Mouse (Mus musculus) embryonic facial prominence, embryonic 12.5 days (tissue): ENCODE measurements around the gene Lcp2. TPM values are rescaled to one million over a fixed set of nuclear protein-coding genes. Genes with fewer than 3 reads are reported as not detected.
"Not testable (repeated sequence)": the region's sequence is repeated elsewhere in the genome, so short reads cannot be mapped to it uniquely, and the experiment has no call there.

ENCODE experiments used
- ATAC-seq: fragments of 200-750 bp; cut with Nextera tagmentation; 2 replicates; pipeline ENCODE4 v1.8.0; 2017; ENCODE audit not compliant: insufficient number of reproducible peaks, insufficient read depth, low FRiP score, low TSS enrichment
- H3K27ac ChIP-seq: fragments of 300-500 bp; sonication (generic); 2 replicates; pipeline ENCODE4 v1.5.1; 2016; ENCODE audit warnings: mild to moderate bottlenecking
- H3K27me3 ChIP-seq: fragments of 300-500 bp; sonication (generic); 2 replicates; pipeline ENCODE4 v1.6.1; 2016; ENCODE audit warnings: mild to moderate bottlenecking, moderate library complexity
- H3K36me3 ChIP-seq: fragments of 300-500 bp; sonication (generic); 2 replicates; pipeline ENCODE4 v1.6.1; 2016; ENCODE audit warnings: mild to moderate bottlenecking
- H3K4me1 ChIP-seq: fragments of 300-500 bp; sonication (generic); 2 replicates; pipeline ENCODE4 v1.6.1; 2016
- H3K4me2 ChIP-seq: fragments of 300-500 bp; sonication (generic); replicated peaks from 2 replicates; pipeline ENCODE4 v1.6.1; 2016; ENCODE audit warnings: mild to moderate bottlenecking, moderate library complexity
- H3K4me3 ChIP-seq: fragments of 300-500 bp; sonication (generic); 2 replicates; pipeline ENCODE4 v1.5.1; 2016; ENCODE audit warnings: mild to moderate bottlenecking
- H3K9ac ChIP-seq: fragments of 300-500 bp; sonication (generic); 2 replicates; pipeline ENCODE4 v1.6.1; 2016; ENCODE audit warnings: mild to moderate bottlenecking, moderate library complexity
- H3K9me3 ChIP-seq: fragments of 300-500 bp; sonication (generic); 2 replicates; pipeline ENCODE4 v1.6.1; 2016; ENCODE audit warnings: mild to moderate bottlenecking, moderate library complexity
- WGBS: fragments of 180-500 bp; shearing (Covaris S2); methylation state at CpG from one replicate; pipeline ENCODE4 v1.1.7; 2016; 5-methylcytosine and 5-hydroxymethylcytosine counted together
- polyA plus RNA-seq: library from polyadenylated mRNA; unstranded; fragments of >200 nt; fragmentation: Nextera tagmentation; extraction: Ambion mirVana; gene quantifications from 2 replicates; pipeline ENCODE4 v1.2.1, GENCODE M21; 2016

The Lcp2 gene
- polyA plus RNA-seq, 1 experiment from 2014 or later: 1.5 TPM

DNA sequence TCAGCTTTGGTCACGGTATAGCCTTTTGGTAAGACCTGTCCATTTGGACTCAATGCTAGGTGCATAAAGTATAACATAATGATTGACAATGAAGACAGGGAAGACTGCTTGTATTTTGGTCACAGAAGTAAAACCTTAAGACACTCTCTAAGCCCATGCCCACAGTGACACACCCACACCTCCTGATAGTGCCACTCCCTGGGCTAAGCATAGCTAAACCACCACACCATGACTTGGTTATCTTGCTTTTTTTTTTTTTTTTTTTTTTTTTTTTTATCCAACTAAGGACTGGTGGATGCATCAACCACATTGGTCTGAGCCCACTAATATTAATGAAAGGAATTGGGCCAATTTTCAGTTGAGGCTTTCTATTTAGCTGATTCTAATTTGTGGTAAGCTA, 62.5 kb downstream of the Lcp2 start:
- Histone ChIP-seq H3K4me2 (no peak overlapping the region), H3K36me3 (no peaks in the 10 kb centered on the region), H3K4me3 (no peak overlapping the region), H3K4me1 (no peaks in the 10 kb centered on the region), H3K9ac (no peak overlapping the region), H3K9me3 (no peaks in the 10 kb centered on the region), H3K27me3 (no peaks in the 10 kb centered on the region), H3K27ac (no peak overlapping the region)
- 91% methylated on average over 1 of the region's 1 CpGs for WGBS
- no peak for ATAC-seq

- Histone ChIP-seq H3K27ac (no peak overlapping the region), H3K9me3 (no peaks in the 10 kb centered on the region), H3K4me3 (no peak overlapping the region), H3K4me1 (no peaks in the 10 kb centered on the region), H3K4me2 (no peak overlapping the region), H3K36me3 (no peaks in the 10 kb centered on the region), H3K27me3 (no peaks in the 10 kb centered on the region), H3K9ac (no peak overlapping the region)
- ATAC-seq: no peak
- WGBS: 68% methylated on average over 7 of the region's 7 CpGs
These were observed 65.2 kb downstream of the Lcp2 start for GRCm38 (mm10) chr11:34111940-34112339.

GRCm38 (mm10) chr11:34112781-34113380, 66.2 kb downstream of the Lcp2 start:
- Histone ChIP-seq H3K27me3 (no peaks in the 10 kb centered on the region), H3K9me3 (no peaks in the 10 kb centered on the region), H3K4me1 (no peaks in the 10 kb centered on the region), H3K36me3 (no peaks in the 10 kb centered on the region), H3K27ac (no peak overlapping the region), H3K4me2 (no peak overlapping the region), H3K4me3 (no peak overlapping the region), H3K9ac (no peak overlapping the region)
- no peak for ATAC-seq
- 37% methylated on average over 4 of the region's 4 CpGs for WGBS

GRCm38 (mm10) chr11:34113760-34114159, 67.0 kb downstream of the Lcp2 start:
- H3K27ac ChIP-seq: no peak overlapping the region
- no peak overlapping the region for H3K9ac ChIP-seq
- H3K9me3 ChIP-seq: no peaks in the 10 kb centered on the region
- no peak overlapping the region for H3K4me3 ChIP-seq
- H3K4me1 ChIP-seq: peaks cover 4% of the 10 kb centered on the region; the same call in 1 of the 2 replicates
- WGBS: 61% methylated on average over 2 of the region's 2 CpGs
- H3K36me3 ChIP-seq: no peaks in the 10 kb centered on the region
- no peaks in the 10 kb centered on the region for H3K27me3 ChIP-seq
- ATAC-seq: no peak
- H3K4me2 ChIP-seq: no peak overlapping the region

DNA sequence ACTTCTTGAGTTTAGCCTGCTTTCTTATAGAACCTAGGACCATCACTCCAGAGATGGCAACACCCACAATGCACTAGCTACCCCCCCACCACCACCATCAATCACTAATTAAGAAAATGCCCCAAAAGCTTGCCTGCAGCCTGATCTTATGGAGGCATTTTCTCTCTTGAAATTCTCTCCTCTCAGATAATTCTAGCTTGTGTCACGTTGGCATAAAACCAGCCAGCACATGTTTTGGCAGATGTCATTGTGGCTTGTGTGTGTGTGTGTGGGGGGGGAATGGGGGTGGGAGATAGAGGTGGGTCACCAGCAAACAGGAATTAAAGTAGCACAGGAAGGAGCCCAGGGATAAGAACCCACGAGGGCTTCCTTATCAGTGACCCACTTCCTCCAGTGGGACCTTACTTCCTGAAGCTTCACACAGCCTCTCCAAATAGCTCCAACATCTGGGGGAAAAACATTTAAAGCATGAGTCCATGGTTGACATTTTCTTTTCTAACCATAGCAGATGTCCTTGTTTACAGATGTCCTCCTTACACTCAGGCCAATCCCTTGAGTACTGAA, 69.9 kb downstream of the Lcp2 start:
- WGBS: 54% methylated on average over 2 of the region's 2 CpGs
- Histone ChIP-seq H3K27me3 (no peaks in the 10 kb centered on the region), H3K27ac (no peak overlapping the region), H3K9ac (no peak overlapping the region), H3K4me1 (peaks cover 6% of the 10 kb centered on the region; the same call in 1 of the 2 replicates), H3K4me2 (no peak overlapping the region), H3K9me3 (no peaks in the 10 kb centered on the region), H3K36me3 (no peaks in the 10 kb centered on the region), H3K4me3 (no peak overlapping the region)
- ATAC-seq: no peak

GRCm38 (mm10) chr11:34117581-34117980, 70.9 kb downstream of the Lcp2 start:
- Histone ChIP-seq H3K4me2 (no peak overlapping the region), H3K36me3 (no peaks in the 10 kb centered on the region), H3K27me3 (no peaks in the 10 kb centered on the region), H3K9ac (no peak overlapping the region), H3K9me3 (no peaks in the 10 kb centered on the region), H3K27ac (no peak overlapping the region), H3K4me1 (peaks cover 6% of the 10 kb centered on the region; the same call in 1 of the 2 replicates), H3K4me3 (no peak overlapping the region)
- no peak for ATAC-seq
- 89% methylated on average over 3 of the region's 3 CpGs for WGBS

- Histone ChIP-seq H3K9ac (no peak overlapping the region), H3K27me3 (no peaks in the 10 kb centered on the region), H3K27ac (no peak overlapping the region), H3K36me3 (no peaks in the 10 kb centered on the region), H3K9me3 (no peaks in the 10 kb centered on the region), H3K4me2 (no peak overlapping the region), H3K4me1 (peaks cover 6% of the 10 kb centered on the region; the same call in 1 of the 2 replicates), H3K4me3 (no peak overlapping the region)
- no peak for ATAC-seq
- WGBS: 79% methylated on average over 3 of the region's 3 CpGs
These were observed 71.6 kb downstream of the Lcp2 start for GRCm38 (mm10) chr11:34118319-34118718.

DNA sequence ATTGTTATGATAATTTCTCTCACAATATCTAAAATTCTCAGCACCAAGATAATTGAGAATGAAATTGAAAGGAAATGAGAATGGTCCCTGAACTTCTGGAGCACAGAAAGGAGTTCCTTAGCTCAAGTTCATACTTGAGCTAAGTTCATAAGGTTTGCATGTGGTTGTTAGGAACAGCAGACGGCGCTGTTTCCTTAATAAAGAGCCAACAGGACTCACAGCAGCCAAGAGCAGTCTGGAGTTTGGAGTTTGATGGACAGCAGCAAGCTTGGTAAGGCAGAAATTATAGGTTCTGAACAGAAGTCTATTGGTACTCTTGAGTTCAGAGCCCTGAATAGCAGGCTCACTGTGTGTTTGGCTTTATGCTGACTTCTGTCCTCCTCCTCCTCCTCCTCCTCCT, 76.4 kb downstream of the Lcp2 start:
- ATAC-seq: no peak
- Histone ChIP-seq H3K27ac (no peak overlapping the region), H3K9ac (no peak overlapping the region), H3K27me3 (no peaks in the 10 kb centered on the region), H3K4me2 (no peak overlapping the region), H3K4me1 (peaks cover 11% of the 10 kb centered on the region; the same call in 1 of the 2 replicates), H3K9me3 (no peaks in the 10 kb centered on the region), H3K4me3 (no peak overlapping the region), H3K36me3 (no peaks in the 10 kb centered on the region)
- 14% methylated on average over 2 of the region's 2 CpGs for WGBS

DNA sequence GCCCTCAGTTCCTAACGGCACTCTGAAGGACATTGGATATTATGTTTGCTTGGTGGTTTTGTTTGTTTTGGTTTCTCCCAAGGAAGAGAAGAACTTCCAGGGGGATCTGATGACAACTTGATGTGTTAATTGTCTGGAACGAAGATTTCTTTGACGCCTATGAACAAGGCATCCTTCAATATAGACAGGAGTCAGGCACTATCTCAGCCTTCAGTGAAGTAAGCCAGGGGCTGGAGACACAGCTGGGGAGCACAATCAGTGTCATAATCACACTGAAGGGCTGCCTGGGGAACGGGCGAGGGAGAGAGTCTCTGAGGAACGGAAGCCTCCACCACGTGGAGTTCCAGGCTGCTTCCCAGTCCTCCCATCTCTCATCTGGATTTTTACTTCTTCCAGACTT, 78.1 kb downstream of the Lcp2 start:
- no peak for ATAC-seq

DNA sequence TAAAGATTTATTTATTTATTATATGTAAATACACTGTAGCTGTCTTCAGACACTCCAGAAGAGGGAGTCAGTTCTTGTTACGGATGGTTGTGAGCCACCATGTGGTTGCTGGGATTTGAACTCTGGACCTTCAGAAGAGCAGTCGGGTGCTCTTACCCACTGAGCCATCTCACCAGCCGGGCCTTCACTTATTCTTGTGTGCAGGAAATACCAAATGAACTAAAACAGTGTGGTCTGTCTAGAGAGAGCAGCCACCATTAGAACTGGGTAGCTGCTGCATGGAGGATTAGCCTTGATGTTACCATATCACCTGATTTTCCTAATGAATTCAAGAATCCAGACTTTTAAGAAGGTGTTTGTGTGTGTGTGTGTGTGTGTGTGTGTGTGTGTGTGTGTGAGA, 79.0 kb downstream of the Lcp2 start:
- H3K27ac ChIP-seq, H3K36me3 ChIP-seq, H3K4me2 ChIP-seq, H3K9me3 ChIP-seq, ATAC-seq, H3K4me1 ChIP-seq, H3K27me3 ChIP-seq, H3K9ac ChIP-seq, H3K4me3 ChIP-seq: not testable (repeated sequence)
- WGBS: 65% methylated on average over 3 of the region's 3 CpGs

More for the DNA sequence above, 78.1 kb downstream of the Lcp2 start:
- no peak overlapping the region for H3K4me2 ChIP-seq
- H3K36me3 ChIP-seq: no peaks in the 10 kb centered on the region
- no peak overlapping the region for H3K27ac ChIP-seq
- 27% methylated on average over 7 of the region's 7 CpGs for WGBS
- H3K9me3 ChIP-seq: no peaks in the 10 kb centered on the region
- no peak overlapping the region for H3K4me3 ChIP-seq
- H3K27me3 ChIP-seq: no peaks in the 10 kb centered on the region
- H3K9ac ChIP-seq: no peak overlapping the region
- peaks cover 5% of the 10 kb centered on the region; the same call in 1 of the 2 replicates for H3K4me1 ChIP-seq

DNA sequence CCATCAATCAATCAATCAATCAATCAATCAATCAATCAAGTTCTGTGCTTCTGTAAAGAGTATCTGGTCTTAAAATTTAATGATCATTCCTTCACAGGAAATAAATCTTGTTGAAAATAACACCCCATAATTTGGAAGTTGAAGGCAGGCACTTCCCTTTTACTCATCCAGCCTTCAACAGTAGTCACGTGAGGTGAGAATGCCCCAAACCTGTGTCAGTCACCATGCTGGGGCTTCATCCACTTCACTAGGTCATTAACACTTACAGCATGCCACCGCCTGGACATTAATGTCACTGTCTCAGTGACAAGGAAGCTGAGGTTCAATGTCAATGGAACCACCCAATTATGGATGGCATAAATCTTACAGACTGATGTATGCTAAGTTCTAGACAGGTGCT, 81.7 kb downstream of the Lcp2 start:
- Histone ChIP-seq H3K9ac (no peak overlapping the region), H3K9me3 (no peaks in the 10 kb centered on the region), H3K4me1 (peaks cover 5% of the 10 kb centered on the region; the same call in 1 of the 2 replicates), H3K4me2 (no peak overlapping the region), H3K27ac (no peak overlapping the region), H3K4me3 (no peak overlapping the region), H3K27me3 (no peaks in the 10 kb centered on the region), H3K36me3 (no peaks in the 10 kb centered on the region)
- no peak for ATAC-seq
- WGBS: 83% methylated on average over 2 of the region's 2 CpGs

GRCm38 (mm10) chr11:34139296-34139695, 92.6 kb downstream of the Lcp2 start:
- WGBS: 82% methylated on average over 8 of the region's 8 CpGs
- Histone ChIP-seq H3K4me1 (no peaks in the 10 kb centered on the region), H3K27me3 (no peaks in the 10 kb centered on the region), H3K9ac (no peak overlapping the region), H3K4me3 (no peak overlapping the region), H3K27ac (no peak overlapping the region), H3K36me3 (no peaks in the 10 kb centered on the region), H3K9me3 (no peaks in the 10 kb centered on the region), H3K4me2 (no peak overlapping the region)
- ATAC-seq: no peak
